Mouse (Mus musculus): Measurements from ENCODE around the gene Mgat4e.

Gene Mgat4e

GRCm38 (mm10) chr1:134549632-134550132 lies at the start of gene Mgat4e:
TSS of gene Mgat4e (minus strand) at chr1:134549682.
- DNase-seq (ENCODE audit: low read depth, low spot score), result no peak

GRCm38 (mm10) chr1:134597339-134598054 lies 48.0 kb upstream of the Mgat4e start:
- DNase-seq (ENCODE audit: low read depth, low spot score), result no peak

DNA sequence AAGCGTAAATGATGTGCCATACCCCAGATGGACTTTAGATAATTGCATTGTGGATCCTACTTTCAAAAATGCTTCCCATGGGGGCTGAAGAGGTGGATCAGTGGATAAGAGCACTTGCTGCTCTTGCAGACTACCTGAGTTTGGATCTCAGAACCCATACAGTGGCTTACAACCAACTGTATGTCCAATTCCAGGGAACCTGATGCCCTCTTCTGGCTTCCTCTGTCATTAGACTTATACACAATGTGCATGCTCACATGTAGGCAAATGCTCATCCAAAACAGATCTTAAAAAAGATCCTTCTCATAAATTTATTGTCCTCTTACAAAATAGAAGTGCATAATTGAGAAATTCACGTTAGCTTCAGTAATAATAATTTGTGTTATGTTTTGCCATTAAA lies 42.3 kb upstream of the Mgat4e start:
- DNase-seq (ENCODE audit: low read depth, low spot score), result no peak

- DNase-seq (ENCODE audit: low read depth, low spot score), result no peak
These were observed 40.2 kb upstream of the Mgat4e start for GRCm38 (mm10) chr1:134589676-134590075.

GRCm38 (mm10) chr1:134583560-134583959 lies 34.1 kb upstream of the Mgat4e start:
- DNase-seq (ENCODE audit: low read depth, low spot score), result no peak

DNA sequence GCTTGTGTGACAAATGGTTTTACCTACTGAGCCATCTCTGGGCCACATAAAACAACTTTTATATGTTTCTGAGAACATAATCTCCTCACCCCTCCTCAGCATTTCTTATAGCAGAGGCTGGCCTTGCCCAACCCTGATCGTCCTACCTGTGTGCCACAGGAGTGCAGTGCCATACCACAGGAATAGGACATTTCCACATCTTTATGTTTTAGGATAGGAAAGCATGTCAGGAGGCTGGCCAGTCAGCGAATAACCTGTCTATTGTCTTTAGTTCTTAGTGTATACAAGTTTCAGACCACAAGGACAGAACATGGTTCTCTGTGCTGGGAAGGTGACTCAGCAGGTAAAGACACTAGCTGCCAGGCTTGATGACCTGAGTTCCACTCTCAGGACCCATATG lies 31.3 kb upstream of the Mgat4e start:
- no peak for DNase-seq (ENCODE audit: low read depth, low spot score)

- no peak for DNase-seq (ENCODE audit: low read depth, low spot score)
These were observed 28.1 kb upstream of the Mgat4e start for GRCm38 (mm10) chr1:134577384-134578120.

DNA sequence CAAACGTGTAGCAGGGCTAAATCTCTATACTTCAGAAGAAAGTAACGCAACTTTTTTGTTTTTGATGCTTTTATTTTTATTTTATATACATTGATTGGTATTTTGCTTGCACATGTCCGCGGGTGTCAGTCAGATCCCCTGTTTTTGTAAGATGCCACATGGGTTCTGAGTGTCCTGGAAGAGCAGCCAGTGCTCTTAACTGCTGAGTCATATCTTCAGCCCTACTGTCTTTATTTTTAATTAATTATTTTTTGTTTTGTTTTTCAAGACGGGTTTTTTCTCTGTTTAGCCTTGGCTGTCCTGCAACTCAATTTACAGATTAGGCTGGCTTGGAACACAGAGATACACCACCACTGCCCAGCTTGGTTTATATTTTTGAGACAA lies 24.4 kb upstream of the Mgat4e start:
- no peak for DNase-seq (ENCODE audit: low read depth, low spot score)

DNA sequence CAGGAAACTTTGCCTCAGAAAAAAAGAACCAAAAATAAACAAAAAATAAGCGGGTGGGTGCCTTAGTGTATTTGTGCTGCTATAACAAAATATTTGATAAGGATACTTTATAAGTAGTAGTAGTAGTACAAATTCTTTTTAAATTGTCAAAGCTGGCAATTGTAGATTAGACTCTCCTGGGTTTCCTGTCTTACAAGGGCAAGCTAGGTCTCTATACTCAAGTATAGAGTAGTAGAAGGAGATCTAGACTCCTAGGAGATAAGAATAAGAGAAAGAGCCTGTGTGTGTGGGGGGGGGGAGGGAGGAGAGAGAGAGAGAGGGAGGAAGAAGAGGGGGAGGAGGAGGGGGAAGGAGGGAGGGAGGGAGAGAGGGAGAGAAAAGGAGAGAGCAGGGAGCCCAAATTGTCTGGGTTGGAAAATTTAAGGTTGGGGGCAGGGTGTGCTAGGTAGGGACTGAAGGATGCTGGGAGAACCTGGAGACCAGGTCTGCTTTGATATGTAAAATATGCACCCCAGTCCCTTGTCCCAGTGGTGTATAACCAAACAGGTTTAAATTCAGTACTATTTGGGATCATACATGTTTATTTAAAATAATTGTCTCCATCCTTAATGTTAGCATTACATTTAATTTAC lies 23.9 kb upstream of the Mgat4e start:
- DNase-seq (ENCODE audit: low read depth, low spot score), result no peak

DNA sequence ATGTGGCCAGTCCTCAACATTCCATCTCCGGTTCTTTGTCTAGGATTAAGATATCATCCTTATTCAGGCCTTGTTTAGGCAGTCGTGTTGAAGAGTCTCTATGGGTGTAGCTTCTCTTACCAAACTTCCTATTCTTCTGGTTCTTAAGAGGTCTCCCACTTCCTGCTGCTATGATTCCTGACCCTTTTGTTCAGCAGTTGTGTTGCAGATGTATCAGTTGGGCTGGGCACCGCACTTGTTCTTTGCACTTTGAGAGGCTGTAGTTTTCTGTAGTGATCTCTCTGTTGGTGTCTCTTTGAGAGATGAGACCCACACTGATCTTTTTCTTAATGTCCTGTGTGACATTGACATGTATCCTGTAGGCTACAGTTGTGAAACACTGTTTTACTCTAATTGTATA lies 21.1 kb upstream of the Mgat4e start:
- no peak for DNase-seq (ENCODE audit: low read depth, low spot score)

- DNase-seq (ENCODE audit: low read depth, low spot score), result no peak
These were observed 20.7 kb upstream of the Mgat4e start for GRCm38 (mm10) chr1:134570171-134570570.

- DNase-seq (ENCODE audit: low read depth, low spot score), result no peak
These were observed 18.0 kb upstream of the Mgat4e start for GRCm38 (mm10) chr1:134567511-134567910.

DNA sequence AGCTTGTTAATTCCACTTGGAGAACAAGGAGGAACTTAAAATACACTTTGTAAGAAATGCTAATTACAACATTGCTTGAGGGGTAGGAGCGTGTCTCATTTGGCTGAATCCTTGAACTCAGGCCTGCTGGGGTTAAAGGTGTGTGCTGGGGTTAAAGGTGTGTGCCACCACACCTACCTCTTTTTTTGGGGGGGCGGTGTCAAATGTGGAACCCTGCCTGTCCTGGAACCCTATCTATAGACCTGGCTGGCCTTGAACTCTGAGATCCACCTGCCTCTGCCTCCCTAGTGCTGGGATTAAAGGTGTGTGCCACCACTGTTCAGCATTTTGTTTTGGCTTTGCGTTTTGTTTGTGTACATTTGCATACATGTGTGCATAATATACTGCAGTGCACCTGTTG lies 14.2 kb upstream of the Mgat4e start:
- DNase-seq (ENCODE audit: low read depth, low spot score), result no peak

DNA sequence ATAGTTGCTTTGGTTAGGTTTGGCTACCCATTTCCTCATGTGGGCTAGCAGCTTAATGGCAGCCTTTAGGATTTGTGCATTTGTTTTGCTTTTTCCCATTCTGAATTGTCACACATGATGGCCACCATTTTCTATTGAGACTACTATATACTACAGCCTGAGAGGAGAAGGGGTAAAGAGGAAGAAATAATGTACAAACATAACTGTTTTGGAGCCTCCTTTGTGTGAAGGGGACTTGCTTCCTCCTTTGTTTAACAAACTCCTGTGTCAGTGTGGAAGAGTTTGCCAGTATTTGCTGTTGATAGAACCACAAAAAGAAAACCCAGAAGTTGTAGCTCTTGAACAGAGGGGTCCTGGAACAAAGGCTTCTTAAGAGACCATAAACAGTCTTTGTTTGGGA lies 13.0 kb upstream of the Mgat4e start:
- DNase-seq (ENCODE audit: low read depth, low spot score), result no peak

GRCm38 (mm10) chr1:134561770-134562143 lies 12.3 kb upstream of the Mgat4e start:
- DNase-seq (ENCODE audit: low read depth, low spot score), result no peak

GRCm38 (mm10) chr1:134560801-134561769 lies 11.6 kb upstream of the Mgat4e start:
- DNase-seq (ENCODE audit: low read depth, low spot score), result no peak

DNA sequence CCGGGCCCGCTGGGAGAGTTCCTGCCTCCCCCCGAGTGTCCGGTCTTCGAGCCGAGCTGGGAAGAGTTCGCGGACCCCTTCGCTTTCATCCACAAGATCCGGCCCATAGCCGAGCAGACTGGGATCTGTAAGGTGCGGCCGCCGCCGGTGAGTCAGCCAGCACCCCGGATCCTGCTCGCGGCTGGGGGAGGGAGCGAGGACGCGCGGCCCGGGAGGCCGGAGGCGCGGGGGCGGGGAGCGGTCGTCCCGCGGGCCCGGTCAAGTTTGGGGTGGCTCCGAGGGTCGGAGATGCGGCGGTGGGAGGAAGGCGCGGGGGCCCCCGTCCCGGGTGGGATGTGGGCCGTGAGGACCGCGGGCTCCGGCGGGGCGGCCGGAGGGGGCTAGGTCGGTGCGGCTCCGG lies 10.9 kb upstream of the Mgat4e start:
- no peak for DNase-seq (ENCODE audit: low read depth, low spot score)

GRCm38 (mm10) chr1:134559976-134560375 lies 10.5 kb upstream of the Mgat4e start, which contains the start of gene Kdm5b:
TSS of gene Kdm5b (plus strand) at chr1:134560171.
- peak; percentile 51 for DNase-seq (ENCODE audit: low read depth, low spot score)

DNA sequence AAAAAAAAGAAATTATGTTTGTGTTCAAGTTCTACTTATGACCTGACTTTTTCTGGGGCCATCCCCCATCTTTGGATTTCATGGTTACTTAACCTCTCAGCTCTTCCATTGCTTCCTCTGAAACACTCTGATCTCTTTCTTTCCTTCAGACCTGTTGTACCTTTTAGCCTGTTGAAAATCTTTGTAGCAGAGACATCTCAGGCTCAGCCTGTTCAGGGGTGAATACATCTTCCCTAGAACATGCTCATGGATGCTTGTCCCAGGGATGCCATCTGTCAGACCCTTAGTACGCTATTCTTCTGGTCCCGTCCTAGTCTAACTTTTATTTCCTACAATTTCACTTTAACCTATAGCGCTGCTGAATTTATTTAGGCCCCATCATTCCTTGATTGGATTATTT lies 9.7 kb upstream of the Mgat4e start:
- DNase-seq (ENCODE audit: low read depth, low spot score), result no peak

DNA sequence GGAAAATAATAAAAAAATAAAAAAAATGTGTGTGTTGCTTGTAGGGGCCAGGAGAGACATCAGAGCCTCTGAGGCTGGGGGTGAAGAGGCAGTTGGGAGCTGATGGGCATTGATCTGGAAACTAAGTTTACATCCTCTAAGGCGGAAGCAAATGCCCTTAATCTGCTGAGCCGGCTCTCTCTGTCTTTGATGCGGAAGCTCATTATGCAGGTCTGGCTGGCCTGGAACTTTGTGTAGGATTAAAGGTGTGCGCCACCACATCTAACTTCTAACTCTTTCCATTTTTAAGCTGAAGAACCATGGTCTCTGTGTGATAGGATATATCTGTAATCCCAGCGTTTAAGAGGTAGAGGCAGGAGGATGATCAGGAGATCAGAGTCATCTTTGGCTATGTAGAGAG lies 9.0 kb upstream of the Mgat4e start:
- no peak for DNase-seq (ENCODE audit: low read depth, low spot score)

- DNase-seq (ENCODE audit: low read depth, low spot score), result peak; percentile 87
These were observed 7.3 kb upstream of the Mgat4e start for GRCm38 (mm10) chr1:134556671-134557218.

All from brain, embryonic 18.5 days (tissue).